Mouse (Mus musculus): ENCODE results near the gene Npr3. TPM values are rescaled to one million over a fixed set of nuclear protein-coding genes. Genes with fewer than 3 reads are reported as not detected.
"Not testable (repeated sequence)": the region's sequence is repeated elsewhere in the genome, so short reads cannot be mapped to it uniquely, and the experiment has no call there.

The Npr3 gene
- total RNA-seq, 2 experiments from 2014 or later: 28.4 to 36.8 TPM

GRCm38 (mm10) chr15:11891395-11891794 lies 15.7 kb downstream of the Npr3 start:
- no peak for DNase-seq
- intact Hi-C loops (cut with DNase I): no loop called here

GRCm38 (mm10) chr15:11882508-11883205 lies 24.4 kb downstream of the Npr3 start:
- no peak for DNase-seq
- intact Hi-C loops (cut with DNase I): no loop called here

GRCm38 (mm10) chr15:11881822-11882221 lies 25.3 kb downstream of the Npr3 start:
- intact Hi-C loops (cut with DNase I): no loop called here
- DNase-seq: no peak

- peak; percentile 16 to 32 for DNase-seq
- intact Hi-C loops (cut with DNase I): no loop called here
Measured at GRCm38 (mm10) chr15:11878334-11878733, 28.8 kb downstream of the Npr3 start.

GRCm38 (mm10) chr15:11877273-11877672 lies 29.8 kb downstream of the Npr3 start:
- intact Hi-C loops (cut with DNase I): no loop called here
- DNase-seq: no peak

GRCm38 (mm10) chr15:11866918-11867317 lies 40.2 kb downstream of the Npr3 start:
- no peak for DNase-seq
- intact Hi-C loops (cut with DNase I): no loop called here

GRCm38 (mm10) chr15:11863540-11863818 lies 43.6 kb downstream of the Npr3 start:
- no peak for DNase-seq
- intact Hi-C loops (cut with DNase I): no loop called here

- intact Hi-C loops (cut with DNase I): no loop called here
- DNase-seq: no peak
Measured at GRCm38 (mm10) chr15:11862785-11863539, 44.1 kb downstream of the Npr3 start.

GRCm38 (mm10) chr15:11862253-11862652 lies 44.8 kb downstream of the Npr3 start:
- DNase-seq: no peak
- intact Hi-C loops (cut with DNase I): no loop called here

- intact Hi-C loops (cut with DNase I): no loop called here
- DNase-seq: no peak
Measured at GRCm38 (mm10) chr15:11860259-11860658, 46.8 kb downstream of the Npr3 start.

- DNase-seq: no peak
- intact Hi-C loops (cut with DNase I): no loop called here
Measured at GRCm38 (mm10) chr15:11859829-11860228, 47.3 kb downstream of the Npr3 start.

- intact Hi-C loops (cut with DNase I): no loop called here
- no peak for DNase-seq
Measured at GRCm38 (mm10) chr15:11858411-11858810, 48.7 kb downstream of the Npr3 start.

- no peak for DNase-seq
- intact Hi-C loops (cut with DNase I): no loop called here
Measured at GRCm38 (mm10) chr15:11845204-11846062, 61.7 kb downstream of the Npr3 start.

- no peak for DNase-seq
- intact Hi-C loops (cut with DNase I): no loop called here
Measured at GRCm38 (mm10) chr15:11844115-11844514, 63.0 kb downstream of the Npr3 start.

GRCm38 (mm10) chr15:11841828-11842227 lies 65.3 kb downstream of the Npr3 start:
- DNase-seq: no peak
- intact Hi-C loops (cut with DNase I): no loop called here

GRCm38 (mm10) chr15:11835913-11836312 lies 71.2 kb downstream of the Npr3 start:
- no peak for DNase-seq
- intact Hi-C loops (cut with DNase I): no loop called here

- intact Hi-C loops (cut with DNase I): not testable (repeated sequence)
Measured at GRCm38 (mm10) chr15:11822347-11822746, 84.7 kb downstream of the Npr3 start.

GRCm38 (mm10) chr15:11815551-11815950 lies 91.5 kb downstream of the Npr3 start:
- DNase-seq: no peak
- intact Hi-C loops (cut with DNase I): no loop called here

More at GRCm38 (mm10) chr15:11822347-11822746, 84.7 kb downstream of the Npr3 start:
- DNase-seq: not testable (repeated sequence)

GRCm38 (mm10) chr15:11803576-11803975 lies 103.5 kb downstream of the Npr3 start:
- DNase-seq: no peak
- intact Hi-C loops (cut with DNase I): no loop called here

- intact Hi-C loops (cut with DNase I): no loop called here
- DNase-seq: peak; percentile 5 to 12
Measured at GRCm38 (mm10) chr15:11801863-11802722, 105.0 kb downstream of the Npr3 start.
